Mouse (Mus musculus) liver, postnatal 0 days (tissue): ENCODE measurements around the gene Ccdc60. TPM values are rescaled to one million over a fixed set of nuclear protein-coding genes. Genes with fewer than 3 reads are reported as not detected.

Experiments used
- ATAC-seq: fragments of 200-750 bp; cut with Nextera tagmentation; 2 replicates; pipeline ENCODE4 v1.8.0; 2017; ENCODE audit warnings: mild to moderate bottlenecking, moderate library complexity
- DNase-seq: peaks from one replicate; pipeline ENCODE4 v3.0.0-alpha.2; 2016
- H3K27ac ChIP-seq: fragments of 300-500 bp; sonication (generic); 2 replicates; pipeline ENCODE4 v1.5.1; 2014; ENCODE audit warnings: antibody characterized with exemption, moderate library complexity, mild to moderate bottlenecking, low read depth
- H3K27me3 ChIP-seq: fragments of 300-500 bp; sonication (generic); 2 replicates; pipeline ENCODE4 v1.6.1; 2014; ENCODE audit warnings: low read length, control low read depth, mixed read lengths; ENCODE audit not compliant: insufficient read depth
- H3K36me3 ChIP-seq: fragments of 300-500 bp; sonication (generic); replicated peaks from 2 replicates; pipeline ENCODE4 v1.6.1; 2014; ENCODE audit warnings: mild to moderate bottlenecking, control low read depth, low read length, moderate library complexity, mixed read lengths; ENCODE audit not compliant: insufficient read depth
- H3K4me1 ChIP-seq: fragments of 300-500 bp; sonication (generic); 2 replicates; pipeline ENCODE4 v1.6.1; 2014; ENCODE audit warnings: antibody characterized with exemption, mild to moderate bottlenecking, control low read depth; ENCODE audit not compliant: insufficient read depth
- H3K4me2 ChIP-seq: fragments of 300-500 bp; sonication (generic); 2 replicates; pipeline ENCODE4 v1.6.1; 2014; ENCODE audit warnings: low read depth, mild to moderate bottlenecking, low read length, moderate library complexity, mixed read lengths
- H3K4me3 ChIP-seq: fragments of 300-500 bp; sonication (generic); 2 replicates; pipeline ENCODE4 v1.5.1; 2014; ENCODE audit warnings: low read depth, low read length
- H3K9ac ChIP-seq: fragments of 300-500 bp; sonication (generic); replicated peaks from 2 replicates; pipeline ENCODE4 v1.6.1; 2014; ENCODE audit warnings: mild to moderate bottlenecking, moderate library complexity
- H3K9me3 ChIP-seq: fragments of 300-500 bp; sonication (generic); 2 replicates; pipeline ENCODE4 v1.6.1; 2016; ENCODE audit warnings: mild to moderate bottlenecking, control low read depth, low read length, mixed read lengths
- CTCF ChIP-seq: sonication (generic); IDR thresholded peaks from 2 replicates; pipeline ENCODE4 v1.5.1; 2016; ENCODE audit warnings: antibody characterized with exemption, low read depth
- EP300 ChIP-seq: IDR thresholded peaks from 2 replicates; pipeline ENCODE4 v1.6.1; 2016; ENCODE audit warnings: antibody characterized with exemption, low read depth, mild to moderate bottlenecking
- WGBS: fragments of 180-500 bp; shearing (Covaris S2); extraction: QIAGEN DNeasy Blood & Tissue Kit; methylation state at CpG from one replicate; pipeline ENCODE4 v1.1.7; 2014; ENCODE audit not compliant: insufficient replicate concordance; 5-methylcytosine and 5-hydroxymethylcytosine counted together
- polyA plus RNA-seq: library from polyadenylated mRNA; unstranded; fragments of >200 nt; fragmentation: Nextera tagmentation; extraction: Ambion mirVana; gene quantifications from 2 replicates; pipeline ENCODE4 v1.2.1, GENCODE M21; 2015

Gene Ccdc60
- polyA plus RNA-seq: not detected in 2 replicates

- 6% methylated on average over 28 of the region's 28 CpGs for WGBS
- Histone ChIP-seq H3K9ac (no peak within 1 kb of the TSS), H3K27ac (no peak within 1 kb of the TSS), H3K27me3 (no peaks in the 10 kb centered on the region), H3K4me1 (no peaks in the 10 kb centered on the region), H3K4me3 (no peak within 1 kb of the TSS), H3K4me2 (peak within 1 kb of the TSS; percentile 49), H3K36me3 (no peaks in the 10 kb centered on the region), H3K9me3 (no peaks in the 10 kb centered on the region)
- TF ChIP-seq EP300: no peak
- ATAC-seq (no peak), DNase-seq (peak; percentile 24)
Measured at GRCm38 (mm10) chr5:116288849-116289570, at the start of gene Ccdc60. Ccdc60 (minus strand) TSS chr5:116288985.

DNA sequence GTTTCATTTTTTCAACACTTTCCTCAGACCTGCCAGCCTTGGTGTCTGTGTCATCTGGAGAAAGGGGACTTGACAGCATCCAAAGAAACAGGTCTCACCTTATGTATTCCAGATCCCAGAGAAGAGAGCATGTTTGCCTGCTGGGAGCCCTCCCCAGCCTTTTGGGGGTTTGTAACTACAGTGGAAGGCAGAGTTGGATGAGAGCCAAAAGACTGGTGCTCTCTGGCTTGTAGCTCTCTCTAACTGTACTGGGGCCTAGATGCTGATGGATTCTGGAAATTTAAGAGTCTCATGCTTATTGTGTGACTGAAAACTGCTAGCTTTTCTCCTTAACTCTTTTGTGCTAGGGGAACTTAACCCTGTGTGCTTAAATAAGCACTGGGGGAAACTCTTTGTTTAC lies 47.4 kb upstream of the Ccdc60 start:
- Histone ChIP-seq H3K4me2 (no peak overlapping the region), H3K27ac (no peak overlapping the region), H3K4me1 (no peaks in the 10 kb centered on the region), H3K4me3 (no peak overlapping the region), H3K9ac (no peak overlapping the region), H3K9me3 (no peaks in the 10 kb centered on the region), H3K36me3 (no peaks in the 10 kb centered on the region), H3K27me3 (no peaks in the 10 kb centered on the region)
- DNase-seq (no peak), ATAC-seq (no peak)
- TF ChIP-seq CTCF: no peak
- no peak for TF ChIP-seq EP300

GRCm38 (mm10) chr5:116328911-116329310 lies 40.1 kb upstream of the Ccdc60 start:
- no peak for TF ChIP-seq CTCF
- TF ChIP-seq EP300: no peak
- DNase-seq: peak; percentile 17
- Histone ChIP-seq H3K36me3 (no peaks in the 10 kb centered on the region), H3K4me2 (no peak overlapping the region), H3K4me3 (no peak overlapping the region), H3K27ac (no peak overlapping the region), H3K9me3 (peaks cover 3% of the 10 kb centered on the region; the same call in 1 of the 2 replicates), H3K9ac (no peak overlapping the region), H3K27me3 (no peaks in the 10 kb centered on the region), H3K4me1 (no peaks in the 10 kb centered on the region)
- 69% methylated on average over 4 of the region's 4 CpGs for whole genome bisulfite sequencing
- ATAC-seq: no peak

GRCm38 (mm10) chr5:116323401-116323800 lies 34.6 kb upstream of the Ccdc60 start:
- Histone ChIP-seq H3K36me3 (no peaks in the 10 kb centered on the region), H3K4me1 (no peaks in the 10 kb centered on the region), H3K4me2 (no peak overlapping the region), H3K9me3 (no peaks in the 10 kb centered on the region), H3K27me3 (no peaks in the 10 kb centered on the region), H3K27ac (no peak overlapping the region), H3K9ac (no peak overlapping the region), H3K4me3 (no peak overlapping the region)
- ATAC-seq (no peak), DNase-seq (no peak)
- TF ChIP-seq CTCF (no peak), EP300 (no peak)
- WGBS: 62% methylated on average over 5 of the region's 5 CpGs

DNA sequence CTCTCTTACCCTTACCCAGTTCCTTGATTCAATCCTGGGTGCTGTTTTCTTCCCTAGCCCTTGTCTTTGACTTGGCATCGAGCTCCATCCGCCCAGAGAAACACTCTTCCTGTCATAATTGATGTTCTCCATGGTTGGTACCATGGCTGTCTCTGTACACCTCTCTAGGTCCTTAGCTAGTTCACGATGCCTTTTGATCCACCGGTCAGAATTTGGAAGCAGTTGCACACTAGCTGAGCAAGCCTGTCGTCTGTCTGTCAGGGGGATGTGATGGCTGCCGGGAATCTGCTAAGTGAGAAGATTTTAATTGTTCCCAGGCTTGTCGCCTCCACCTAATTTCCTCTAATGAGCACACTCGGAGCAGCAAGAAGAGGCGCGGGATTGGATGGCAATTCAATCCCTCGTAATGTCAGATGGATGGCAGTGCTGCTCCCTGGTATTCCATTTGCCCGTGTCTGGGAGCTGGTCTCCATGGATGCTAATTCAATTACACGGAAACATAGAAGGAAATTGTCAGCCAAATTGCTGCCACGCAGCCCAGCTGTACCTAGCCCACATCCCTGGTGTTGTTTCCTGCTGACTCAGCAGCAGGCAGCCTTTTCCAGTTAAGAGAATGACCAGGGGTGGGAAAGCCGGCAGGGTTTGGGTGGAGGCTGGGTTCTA lies 33.7 kb upstream of the Ccdc60 start:
- 58% methylated on average over 15 of the region's 15 CpGs for WGBS
- no peak overlapping the region for H3K9ac ChIP-seq
- H3K27me3 ChIP-seq: no peaks in the 10 kb centered on the region
- H3K4me3 ChIP-seq: no peak overlapping the region
- H3K9me3 ChIP-seq: no peaks in the 10 kb centered on the region
- no peaks in the 10 kb centered on the region for H3K4me1 ChIP-seq
- no peak overlapping the region for H3K4me2 ChIP-seq
- no peak for TF ChIP-seq EP300
- TF ChIP-seq CTCF: no peak
- H3K36me3 ChIP-seq: no peaks in the 10 kb centered on the region
- DNase-seq (no peak), ATAC-seq (no peak)
- no peak overlapping the region for H3K27ac ChIP-seq

DNA sequence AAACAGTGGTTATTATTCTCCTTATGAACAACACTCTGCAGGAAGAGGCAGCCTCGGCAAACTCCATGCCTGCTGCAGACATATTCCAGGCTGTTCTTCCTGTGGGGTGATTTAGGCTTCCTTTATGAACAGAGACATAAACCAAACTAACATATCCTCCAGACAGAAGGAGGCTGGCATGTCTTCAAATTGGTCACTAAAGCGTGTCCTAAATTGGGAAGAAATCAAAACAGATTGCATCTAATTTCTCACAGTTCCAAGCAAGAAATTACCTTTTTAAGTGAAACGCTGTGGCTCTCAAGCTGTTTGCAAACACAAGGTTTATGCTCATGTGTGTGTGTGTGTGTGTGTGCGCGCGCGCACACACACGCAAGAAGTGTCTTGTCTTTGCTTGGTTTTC lies 24.9 kb upstream of the Ccdc60 start:
- DNase-seq (no peak), ATAC-seq (no peak)
- TF ChIP-seq CTCF: no peak
- TF ChIP-seq EP300: no peak
- no peaks in the 10 kb centered on the region for H3K36me3 ChIP-seq
- H3K4me2 ChIP-seq: no peak overlapping the region
- 82% methylated on average over 8 of the region's 8 CpGs for WGBS
- H3K9me3 ChIP-seq: no peaks in the 10 kb centered on the region
- no peak overlapping the region for H3K27ac ChIP-seq
- H3K9ac ChIP-seq: no peak overlapping the region
- H3K27me3 ChIP-seq: no peaks in the 10 kb centered on the region
- H3K4me3 ChIP-seq: no peak overlapping the region
- H3K4me1 ChIP-seq: no peaks in the 10 kb centered on the region
